Mouse (Mus musculus) forebrain, embryonic 12.5 days (tissue): ENCODE measurements around the gene Otx2. TPM values are rescaled to one million over a fixed set of nuclear protein-coding genes. Genes with fewer than 3 reads are reported as not detected.
"Not testable (repeated sequence)": the region's sequence is repeated elsewhere in the genome, so short reads cannot be mapped to it uniquely, and the experiment has no call there.

Source experiments
- ATAC-seq: fragments of 200-750 bp; cut with Nextera tagmentation; 2 replicates; pipeline ENCODE4 v1.8.0; 2017; ENCODE audit warnings: moderate TSS enrichment; ENCODE audit not compliant: low FRiP score
- H3K27ac ChIP-seq: fragments of 300-500 bp; sonication (generic); 2 replicates; pipeline ENCODE4 v1.5.1; 2016; ENCODE audit warnings: mild to moderate bottlenecking
- H3K27me3 ChIP-seq: fragments of 300-500 bp; sonication (generic); 2 replicates; pipeline ENCODE4 v1.6.1; 2016; ENCODE audit warnings: mild to moderate bottlenecking
- H3K36me3 ChIP-seq: fragments of 300-500 bp; sonication (generic); replicated peaks from 2 replicates; pipeline ENCODE4 v1.6.1; 2016; ENCODE audit warnings: mild to moderate bottlenecking
- H3K4me1 ChIP-seq: fragments of 300-500 bp; sonication (generic); 2 replicates; pipeline ENCODE4 v1.6.1; 2016
- H3K4me2 ChIP-seq: fragments of 300-500 bp; sonication (generic); 2 replicates; pipeline ENCODE4 v1.6.1; 2016; ENCODE audit warnings: mild to moderate bottlenecking, moderate library complexity
- H3K4me3 ChIP-seq: fragments of 300-500 bp; sonication (generic); replicated peaks from 2 replicates; pipeline ENCODE4 v1.5.1; 2016; ENCODE audit warnings: mild to moderate bottlenecking
- H3K9ac ChIP-seq: fragments of 300-500 bp; sonication (generic); 2 replicates; pipeline ENCODE4 v1.6.1; 2016; ENCODE audit warnings: mild to moderate bottlenecking
- H3K9me3 ChIP-seq: fragments of 300-500 bp; sonication (generic); 2 replicates; pipeline ENCODE4 v1.6.1; 2016
- WGBS: fragments of 180-500 bp; shearing (Covaris S2); methylation state at CpG from one replicate; pipeline ENCODE4 v1.1.7; 2016; 5-methylcytosine and 5-hydroxymethylcytosine counted together
- polyA plus RNA-seq: library from polyadenylated mRNA; unstranded; fragments of >200 nt; fragmentation: Nextera tagmentation; extraction: Ambion mirVana; gene quantifications from 2 replicates; pipeline ENCODE4 v1.2.1, GENCODE M21; 2016

Otx2 gene
- polyA plus RNA-seq, 1 experiment from 2014 or later, result 56.7 TPM

- Histone ChIP-seq H3K9ac (no peak overlapping the region), H3K4me3 (no peak overlapping the region), H3K4me1 (no peaks in the 10 kb centered on the region), H3K27ac (no peak overlapping the region), H3K9me3 (no peaks in the 10 kb centered on the region), H3K4me2 (no peak overlapping the region), H3K36me3 (no peaks in the 10 kb centered on the region), H3K27me3 (peaks cover 5% of the 10 kb centered on the region; the same call in 1 of the 2 replicates)
- ATAC-seq, result no peak
- 92% methylated on average over 3 of the region's 3 CpGs for WGBS
Measured at GRCm38 (mm10) chr14:48633141-48633540, 40.5 kb downstream of the Otx2 start.

GRCm38 (mm10) chr14:48632335-48632734, 41.3 kb downstream of the Otx2 start:
- Histone ChIP-seq H3K4me1 (no peaks in the 10 kb centered on the region), H3K27ac (no peak overlapping the region), H3K27me3 (peaks cover 10% of the 10 kb centered on the region; the same call in 1 of the 2 replicates), H3K9ac (no peak overlapping the region), H3K4me2 (no peak overlapping the region), H3K36me3 (no peaks in the 10 kb centered on the region), H3K9me3 (no peaks in the 10 kb centered on the region), H3K4me3 (no peak overlapping the region)
- 91% methylated on average over 8 of the region's 8 CpGs for WGBS
- ATAC-seq, result no peak

GRCm38 (mm10) chr14:48631486-48631885, 42.1 kb downstream of the Otx2 start:
- H3K4me2 ChIP-seq, result no peak overlapping the region
- no peaks in the 10 kb centered on the region for H3K9me3 ChIP-seq
- 87% methylated on average over 2 of the region's 2 CpGs for WGBS
- peaks cover 11% of the 10 kb centered on the region; the same call in 1 of the 2 replicates for H3K27me3 ChIP-seq
- no peaks in the 10 kb centered on the region for H3K36me3 ChIP-seq
- H3K4me1 ChIP-seq, result no peaks in the 10 kb centered on the region
- no peak for ATAC-seq
- H3K4me3 ChIP-seq, result no peak overlapping the region
- no peak overlapping the region for H3K9ac ChIP-seq
- no peak overlapping the region for H3K27ac ChIP-seq

- Histone ChIP-seq H3K27me3 (peaks cover 22% of the 10 kb centered on the region), H3K4me3 (no peak overlapping the region), H3K9ac (no peak overlapping the region), H3K27ac (no peak overlapping the region), H3K4me1 (peaks cover 6% of the 10 kb centered on the region; the same call in 1 of the 2 replicates), H3K36me3 (no peaks in the 10 kb centered on the region), H3K4me2 (no peak overlapping the region), H3K9me3 (no peaks in the 10 kb centered on the region)
- 43% methylated on average over 9 of the region's 9 CpGs for WGBS
- ATAC-seq, result no peak
Measured at GRCm38 (mm10) chr14:48629404-48629803, 44.2 kb downstream of the Otx2 start.

GRCm38 (mm10) chr14:48626271-48626670, 47.3 kb downstream of the Otx2 start:
- no peak for ATAC-seq
- Histone ChIP-seq H3K9me3 (no peaks in the 10 kb centered on the region), H3K9ac (no peak overlapping the region), H3K27me3 (peaks cover 22% of the 10 kb centered on the region), H3K4me1 (peaks cover 6% of the 10 kb centered on the region; the same call in 1 of the 2 replicates), H3K36me3 (no peaks in the 10 kb centered on the region), H3K4me2 (no peak overlapping the region), H3K4me3 (no peak overlapping the region), H3K27ac (no peak overlapping the region)
- 84% methylated on average over 4 of the region's 4 CpGs for WGBS

- Histone ChIP-seq H3K4me1 (peaks cover 6% of the 10 kb centered on the region; the same call in 1 of the 2 replicates), H3K27me3 (peaks cover 22% of the 10 kb centered on the region), H3K4me3 (no peak overlapping the region), H3K4me2 (no peak overlapping the region), H3K36me3 (no peaks in the 10 kb centered on the region), H3K27ac (no peak overlapping the region), H3K9me3 (no peaks in the 10 kb centered on the region), H3K9ac (no peak overlapping the region)
- ATAC-seq, result no peak
- WGBS, result 82% methylated on average over 6 of the region's 6 CpGs
Measured at GRCm38 (mm10) chr14:48625331-48625694, 48.3 kb downstream of the Otx2 start.

- WGBS, result 73% methylated on average over 9 of the region's 9 CpGs
- no peak overlapping the region for H3K27ac ChIP-seq
- no peak overlapping the region for H3K9ac ChIP-seq
- H3K36me3 ChIP-seq, result no peaks in the 10 kb centered on the region
- no peak for ATAC-seq
- peaks cover 6% of the 10 kb centered on the region; the same call in 1 of the 2 replicates for H3K4me1 ChIP-seq
- H3K27me3 ChIP-seq, result peaks cover 22% of the 10 kb centered on the region
- H3K4me3 ChIP-seq, result no peak overlapping the region
- no peaks in the 10 kb centered on the region for H3K9me3 ChIP-seq
- H3K4me2 ChIP-seq, result no peak overlapping the region
Measured at GRCm38 (mm10) chr14:48624596-48625330, 48.9 kb downstream of the Otx2 start.

GRCm38 (mm10) chr14:48622726-48623125, 50.9 kb downstream of the Otx2 start:
- H3K9me3 ChIP-seq, H3K4me2 ChIP-seq, H3K27ac ChIP-seq, H3K36me3 ChIP-seq, H3K4me1 ChIP-seq, H3K4me3 ChIP-seq, H3K9ac ChIP-seq, ATAC-seq: not testable (repeated sequence)
- H3K27me3 ChIP-seq, result peaks cover 18% of the 10 kb centered on the region
- 91% methylated on average over 9 of the region's 9 CpGs for WGBS

GRCm38 (mm10) chr14:48616361-48616760, 57.3 kb downstream of the Otx2 start:
- H3K4me3 ChIP-seq, result no peak overlapping the region
- WGBS, result 67% methylated on average over 5 of the region's 5 CpGs
- H3K9me3 ChIP-seq, result no peaks in the 10 kb centered on the region
- H3K27ac ChIP-seq, result no peak overlapping the region
- no peak overlapping the region for H3K9ac ChIP-seq
- H3K4me1 ChIP-seq, result peaks cover 12% of the 10 kb centered on the region
- H3K4me2 ChIP-seq, result no peak overlapping the region
- H3K27me3 ChIP-seq, result peaks cover 37% of the 10 kb centered on the region
- ATAC-seq, result no peak
- no peaks in the 10 kb centered on the region for H3K36me3 ChIP-seq

GRCm38 (mm10) chr14:48608641-48609310, 64.8 kb downstream of the Otx2 start:
- peaks cover 49% of the 10 kb centered on the region for H3K27me3 ChIP-seq
- H3K36me3 ChIP-seq, result no peaks in the 10 kb centered on the region
- peak; percentile 76 for ATAC-seq
- no peak overlapping the region for H3K4me2 ChIP-seq
- H3K9me3 ChIP-seq, result no peaks in the 10 kb centered on the region
- no peak overlapping the region for H3K27ac ChIP-seq
- H3K4me3 ChIP-seq, result no peak overlapping the region
- WGBS, result 65% methylated on average over 15 of the region's 15 CpGs
- H3K9ac ChIP-seq, result no peak overlapping the region
- peaks cover 7% of the 10 kb centered on the region for H3K4me1 ChIP-seq
